ENCODE assay signal across 1 mouse cellular context in the genomic region with DNA sequence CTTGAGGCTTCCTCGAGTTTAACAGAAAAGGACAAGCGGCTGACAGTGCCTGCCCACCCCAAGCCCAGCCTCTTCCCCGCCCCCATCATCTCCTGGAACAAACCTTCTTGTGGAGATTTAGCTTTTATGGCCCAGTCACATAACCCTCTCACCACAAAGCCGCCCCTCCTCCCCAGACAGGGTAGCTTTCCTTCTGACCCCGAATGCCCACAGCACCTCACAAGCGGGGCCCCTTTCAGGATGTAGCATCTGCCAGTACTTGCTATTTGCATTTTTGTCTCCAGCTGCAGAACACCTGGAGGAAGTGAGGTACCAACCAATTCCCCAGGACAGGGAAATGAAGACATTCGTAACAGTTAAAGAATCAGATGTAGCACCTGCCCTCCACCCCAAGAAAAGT.
TF ChIP-seq lines count a peak whose summit lies in the region.

No protein-coding gene starts in this region.

TF ChIP-seq in CH12.LX, 34 proteins besides CTCF, POLR2A, EP300 and RAD21 (continued from another document):
- TF ChIP-seq UBTF (IDR thresholded peaks at IDR 0.05; ENCODE audit: low read depth, low read length) = no peak
TF ChIP-seq in CH12.LX: peak in this region for 13.
